Mouse (Mus musculus) MEL (cell line): Measurements from ENCODE around the gene Zfp408. TPM values are rescaled to one million over a fixed set of nuclear protein-coding genes. Genes with fewer than 3 reads are reported as not detected.

ENCODE experiments used
- DNase-seq: peaks from one replicate; pipeline ENCODE4 v3.0.0; 2011; ENCODE audit warnings: low read depth, low spot score
- H3K27ac ChIP-seq: 2 replicates; pipeline ENCODE4 v1.5.1; 2012; ENCODE audit warnings: low read depth, mild to moderate bottlenecking, control low read depth, low read length, moderate library complexity; ENCODE audit not compliant: control insufficient read depth
- H3K27me3 ChIP-seq, 2 experiments: fragments of 150-350 bp in 1 of 2; sonication (generic) in 1 of 2; 2 replicates each; pipeline ENCODE4 v1.6.1; 2012; ENCODE audit warnings: low read length in 2 of 2, mild to moderate bottlenecking in 2 of 2, improper control_type of control experiment in 1 of 2, moderate library complexity in 1 of 2; ENCODE audit not compliant: insufficient read depth in 2 of 2, control insufficient read depth in 1 of 2
- H3K36me3 ChIP-seq, 2 experiments: 2 replicates each; pipeline ENCODE4 v1.6.1; 2012 to 2014; ENCODE audit warnings: low read length in 2 of 2, improper control_type of control experiment in 1 of 2, inconsistent platforms in 1 of 2, mild to moderate bottlenecking in 1 of 2; ENCODE audit not compliant: insufficient read depth in 2 of 2, control insufficient read depth in 1 of 2
- H3K4me1 ChIP-seq, 2 experiments: fragments of 150-350 bp in 1 of 2; sonication (generic) in 1 of 2; 2 replicates each; pipeline ENCODE4 v1.6.1; 2012; ENCODE audit warnings: low read length in 2 of 2, improper control_type of control experiment in 1 of 2, mild to moderate bottlenecking in 1 of 2; ENCODE audit not compliant: insufficient read depth in 2 of 2, control insufficient read depth in 1 of 2
- H3K4me3 ChIP-seq, 2 experiments: fragments of 150-350 bp in 1 of 2; sonication (generic) in 1 of 2; 2 replicates each; pipeline ENCODE4 v1.5.1; 2012; ENCODE audit warnings: low read depth in 2 of 2, low read length in 2 of 2, mild to moderate bottlenecking in 2 of 2, moderate library complexity in 2 of 2, control low read depth in 1 of 2, improper control_type of control experiment in 1 of 2; ENCODE audit not compliant: control insufficient read depth in 1 of 2, insufficient read depth in 1 of 2
- H3K79me2 ChIP-seq: 2 replicates; pipeline ENCODE4 v1.6.1; 2012; ENCODE audit warnings: mild to moderate bottlenecking, low read length, moderate library complexity; ENCODE audit not compliant: control insufficient read depth, poor library complexity, insufficient read depth
- H3K9ac ChIP-seq: 2 replicates; pipeline ENCODE4 v1.6.1; 2012; ENCODE audit warnings: low read depth, mild to moderate bottlenecking, control low read depth, low read length, moderate library complexity; ENCODE audit not compliant: control insufficient read depth, poor library complexity, severe bottlenecking
- H3K9me3 ChIP-seq: fragments of 150-350 bp; sonication (generic); replicated peaks from 2 replicates; pipeline ENCODE4 v1.6.1; 2012; ENCODE audit warnings: mild to moderate bottlenecking, low read length, improper control_type of control experiment, moderate library complexity; ENCODE audit not compliant: insufficient read depth
- E2F4 ChIP-seq: IDR thresholded peaks from 2 replicates; pipeline ENCODE4 v1.6.1; 2011; ENCODE audit warnings: low read depth, low read length, improper control_type of control experiment, borderline replicate concordance
- ELF1 ChIP-seq: IDR thresholded peaks from 2 replicates; pipeline ENCODE4 v1.6.1; 2014; ENCODE audit warnings: low read depth, mild to moderate bottlenecking, inconsistent platforms, low read length, improper control_type of control experiment, moderate library complexity
- HCFC1 ChIP-seq: IDR thresholded peaks from 2 replicates; pipeline ENCODE4 v1.6.1; 2012; ENCODE audit warnings: low read depth, mild to moderate bottlenecking, inconsistent platforms, low read length, improper control_type of control experiment, moderate library complexity
- MAFK ChIP-seq: IDR thresholded peaks from 2 replicates; pipeline ENCODE4 v1.6.1; 2011; ENCODE audit warnings: low read depth, mild to moderate bottlenecking, low read length, improper control_type of control experiment, borderline replicate concordance
- MAX ChIP-seq: IDR thresholded peaks from 2 replicates; pipeline ENCODE4 v1.6.1; 2011; ENCODE audit warnings: low read length, improper control_type of control experiment
- MAZ ChIP-seq: IDR thresholded peaks from 2 replicates; pipeline ENCODE4 v1.6.1; 2012; ENCODE audit warnings: low read depth, mild to moderate bottlenecking, inconsistent platforms, low read length, improper control_type of control experiment
- MEF2A ChIP-seq: IDR thresholded peaks from 2 replicates; pipeline ENCODE4 v1.6.1; 2014; ENCODE audit warnings: low read depth, mild to moderate bottlenecking, inconsistent platforms, low read length, improper control_type of control experiment; ENCODE audit not compliant: poor library complexity, insufficient replicate concordance, severe bottlenecking; ENCODE audit errors: extremely low read depth
- MYB ChIP-seq: IDR thresholded peaks from 2 replicates; pipeline ENCODE4 v1.6.1; 2011; ENCODE audit warnings: mild to moderate bottlenecking, low read depth, low read length, improper control_type of control experiment
- NELFE ChIP-seq: IDR thresholded peaks from 2 replicates; pipeline ENCODE4 v1.6.1; 2011; ENCODE audit warnings: low read depth, low read length, improper control_type of control experiment
- NRF1 ChIP-seq: IDR thresholded peaks from 2 replicates; pipeline ENCODE4 v1.6.1; 2014; ENCODE audit warnings: low read depth, mild to moderate bottlenecking, inconsistent platforms, low read length, improper control_type of control experiment, moderate library complexity; ENCODE audit not compliant: poor library complexity, insufficient read depth, severe bottlenecking
- SIN3A ChIP-seq: IDR thresholded peaks from 2 replicates; pipeline ENCODE4 v1.6.1; 2012; ENCODE audit warnings: low read length, improper control_type of control experiment, inconsistent platforms
- TAL1 ChIP-seq: IDR thresholded peaks from 2 replicates; pipeline ENCODE4 v1.6.1; 2012; ENCODE audit warnings: mild to moderate bottlenecking, inconsistent platforms, low read length, moderate library complexity, mixed read lengths
- TBP ChIP-seq: IDR thresholded peaks from 2 replicates; pipeline ENCODE4 v1.8.0; 2011; ENCODE audit warnings: low read depth, low read length, improper control_type of control experiment
- TCF12 ChIP-seq: IDR thresholded peaks from 2 replicates; pipeline ENCODE4 v1.6.1; 2014; ENCODE audit warnings: low read depth, mild to moderate bottlenecking, inconsistent platforms, low read length, improper control_type of control experiment, moderate library complexity
- UBTF ChIP-seq: IDR thresholded peaks from 2 replicates; pipeline ENCODE4 v1.6.1; 2012; ENCODE audit warnings: low read depth, mild to moderate bottlenecking, inconsistent platforms, low read length, improper control_type of control experiment, moderate library complexity, borderline replicate concordance; ENCODE audit not compliant: insufficient read depth
- USF1 ChIP-seq: IDR thresholded peaks from 2 replicates; pipeline ENCODE4 v1.6.1; 2014; ENCODE audit warnings: low read depth, mild to moderate bottlenecking, inconsistent platforms, low read length, improper control_type of control experiment, moderate library complexity
- ZKSCAN1 ChIP-seq: IDR thresholded peaks from 2 replicates; pipeline ENCODE4 v1.6.1; 2012; ENCODE audit warnings: low read depth, mild to moderate bottlenecking, inconsistent platforms, low read length, improper control_type of control experiment, moderate library complexity
- ZNF384 ChIP-seq: IDR thresholded peaks from 2 replicates; pipeline ENCODE4 v1.6.1; 2012; ENCODE audit warnings: low read depth, mild to moderate bottlenecking, inconsistent platforms, low read length, improper control_type of control experiment
- polyA plus RNA-seq, 2 experiments: library from polyadenylated mRNA; stranded (reverse) in 1 of 2; unstranded in 1 of 2; fragments of >175 nt in 1 of 2; fragments of >200 nt in 1 of 2; gene quantifications; 2 replicates each; pipeline versions ENCODE4 v1.2.1 to v1.2.4; 2012; ENCODE audit warnings: low replicate concordance in 2 of 2, low read depth in 1 of 2; ENCODE audit not compliant: insufficient read length in 2 of 2, insufficient read depth in 1 of 2, missing spikeins in 1 of 2
- total RNA-seq: library from RNA; depleted of rRNA; stranded (reverse); fragments of 300-350 nt; gene quantifications from 2 replicates; pipeline ENCODE4 v1.2.3, GENCODE M21; 2012

Gene Zfp408
- total and polyA plus RNA-seq, 3 experiments = 10.4 to 16.4 TPM; not detected in 1

DNA sequence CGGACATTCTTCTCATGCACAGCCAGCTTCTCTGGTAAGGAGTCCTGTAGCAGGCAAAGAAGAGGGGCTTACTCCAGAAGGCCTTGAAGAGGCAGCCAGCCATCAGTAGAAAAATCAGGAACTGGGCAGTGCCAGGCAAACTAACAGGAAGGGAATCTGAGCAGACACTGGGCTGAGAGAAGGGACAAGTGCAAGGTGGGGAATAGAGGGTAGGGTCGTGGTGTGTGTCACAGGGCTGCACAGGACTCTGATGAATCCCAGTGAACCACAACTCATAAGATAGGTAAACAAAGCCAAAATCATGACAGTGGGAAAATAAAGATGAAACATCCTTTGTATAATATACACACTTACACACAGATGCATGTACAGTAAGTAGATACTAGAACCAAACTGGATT is 26.8 kb upstream of the Zfp408 start:
- H3K27me3 ChIP-seq = no peaks in the 10 kb centered on the region
- no peak overlapping the region for H3K9ac ChIP-seq
- H3K9me3 ChIP-seq = no peaks in the 10 kb centered on the region
- no peak overlapping the region for H3K27ac ChIP-seq
- no peaks in the 10 kb centered on the region for H3K79me2 ChIP-seq
- DNase-seq = no peak
- no peak overlapping the region for H3K4me3 ChIP-seq
- no peaks in the 10 kb centered on the region; a peak in 1 of 4 replicates for H3K36me3 ChIP-seq
- H3K4me1 ChIP-seq = no peaks in the 10 kb centered on the region
- TF ChIP-seq MAFK (no peak), MYB (no peak), UBTF (no peak), E2F4 (no peak), HCFC1 (no peak), ZNF384 (no peak), USF1 (no peak), MEF2A (no peak), ELF1 (no peak), ZKSCAN1 (no peak), SIN3A (no peak)

DNA sequence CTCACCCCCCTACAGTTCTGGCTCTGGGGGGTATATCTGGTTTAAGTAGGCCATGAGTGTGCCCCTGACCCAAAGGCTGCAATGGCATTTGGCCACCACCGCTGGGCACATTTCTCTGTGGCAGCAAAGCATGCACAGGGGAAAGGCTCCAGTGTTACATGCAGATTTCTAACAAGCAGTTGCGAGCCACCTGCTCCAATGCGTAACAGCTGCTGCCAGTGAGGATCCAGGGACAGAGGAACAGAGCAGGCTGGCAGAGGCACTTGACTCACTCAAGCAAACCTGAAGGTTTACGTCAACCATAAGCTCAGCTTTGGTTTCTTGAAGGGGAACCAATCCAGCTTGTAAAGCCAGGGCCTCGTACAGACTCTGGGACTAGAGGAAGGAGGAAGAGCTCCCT is 25.3 kb upstream of the Zfp408 start:
- H3K9ac ChIP-seq = no peak overlapping the region
- DNase-seq = no peak
- no peaks in the 10 kb centered on the region for H3K79me2 ChIP-seq
- TF ChIP-seq SIN3A (no peak), NRF1 (no peak), TAL1 (no peak), MAX (no peak), MAZ (no peak), USF1 (no peak), MYB (no peak), TCF12 (no peak), TBP (no peak), NELFE (no peak)
- H3K27ac ChIP-seq = no peak overlapping the region
- no peaks in the 10 kb centered on the region for H3K4me1 ChIP-seq
- no peaks in the 10 kb centered on the region for H3K9me3 ChIP-seq
- H3K36me3 ChIP-seq = no peaks in the 10 kb centered on the region; a peak in 1 of 4 replicates
- H3K27me3 ChIP-seq = no peaks in the 10 kb centered on the region
- no peak overlapping the region for H3K4me3 ChIP-seq
